Mouse (Mus musculus): Measurements from ENCODE around the gene Scube1.

GRCm38 (mm10) chr15:83638196-83638899 is 86.5 kb downstream of the Scube1 start:
- TF ChIP-seq CTCF (IDR thresholded peaks at IDR 0.05; ENCODE audit: borderline replicate concordance, control insufficient read depth, extremely low read depth, insufficient read depth, low read length, poor library complexity) (no peak), POLR2A (IDR thresholded peaks at IDR 0.05; ENCODE audit: control insufficient read depth, extremely low read depth, insufficient read depth, low read length, poor library complexity) (no peak)

All from thymus, adult 2 months (tissue).